In genomic region chr19:37695762-37696602, GRCm38 (mm10) we compare ENCODE assay signal across 10 mouse cellular contexts. TPM values are rescaled to one million over a fixed set of nuclear protein-coding genes. Genes with fewer than 3 reads are reported as not detected.
DNase-seq lines count a peak whose midpoint lies in the region; ATAC-seq and TF ChIP-seq lines count a peak whose summit lies in the region.
"Had no signal": no experiment of that assay in that cellular context is flagged by ENCODE, and none has a peak within 500 bp of the region (broad histone marks: within the 10 kb centered on the region; RNA-seq: fewer than 3 reads in every experiment).

No protein-coding gene starts in this region.

- H3K27ac ChIP-seq in kidney, postnatal 0 days: no peak overlapping the region
- no peak overlapping the region for H3K27ac ChIP-seq in embryonic facial prominence, embryonic 12.5 days
- no peak overlapping the region for H3K27ac ChIP-seq in limb, embryonic 13.5 days

- H3K4me2 ChIP-seq in kidney, postnatal 0 days (ENCODE audit: low read length): peak overlapping the region; percentile 60
- H3K4me2 ChIP-seq in embryonic facial prominence, embryonic 12.5 days (replicated peaks): peak overlapping the region; percentile 61
- H3K4me2 ChIP-seq in limb, embryonic 13.5 days (replicated peaks): peak overlapping the region; percentile 68

- H3K9me3 ChIP-seq in kidney, postnatal 0 days (replicated peaks; ENCODE audit: low read length): no peaks in the 10 kb centered on the region
- no peaks in the 10 kb centered on the region for H3K9me3 ChIP-seq in embryonic facial prominence, embryonic 12.5 days
- no peaks in the 10 kb centered on the region for H3K9me3 ChIP-seq in limb, embryonic 13.5 days

- H3K9ac ChIP-seq in kidney, postnatal 0 days (ENCODE audit: low read depth, low read length): no peak overlapping the region
- no peak overlapping the region for H3K9ac ChIP-seq in embryonic facial prominence, embryonic 12.5 days
- H3K9ac ChIP-seq in limb, embryonic 13.5 days: no peak overlapping the region

- no peaks in the 10 kb centered on the region for H3K36me3 ChIP-seq in kidney, postnatal 0 days (ENCODE audit: insufficient read depth, low read length)
- no peaks in the 10 kb centered on the region for H3K36me3 ChIP-seq in embryonic facial prominence, embryonic 12.5 days
- no peaks in the 10 kb centered on the region for H3K36me3 ChIP-seq in limb, embryonic 13.5 days

- DNase-seq in kidney, postnatal 0 days (ENCODE audit: low spot score): no peak
- no peak for DNase-seq in kidney, adult 8-10 months
- peak; percentile 55 for DNase-seq in retina, embryonic 14.5 days (ENCODE audit: low spot score)
- no peak for DNase-seq in adrenal gland, adult 2 months
- no peak for DNase-seq in urinary bladder, adult 2 months (ENCODE audit: low spot score)
- DNase-seq: cerebellum, postnatal 36 days had no signal

- 2% methylated on average over 42 of the region's 42 CpGs for WGBS in kidney, postnatal 0 days
- WGBS in embryonic facial prominence, embryonic 12.5 days: 2% methylated on average over 42 of the region's 42 CpGs
- 4% methylated on average over 42 of the region's 42 CpGs for WGBS in limb, embryonic 13.5 days

- no peak for TF ChIP-seq CTCF in kidney, postnatal 0 days (IDR thresholded peaks at IDR 0.05; ENCODE audit: low read depth)

- H3K4me1 ChIP-seq in kidney, postnatal 0 days (replicated peaks; ENCODE audit: insufficient read depth, low read length): peaks cover 21% of the 10 kb centered on the region; the same call in 1 of the 2 replicates
- H3K4me1 ChIP-seq in embryonic facial prominence, embryonic 12.5 days: peaks cover 26% of the 10 kb centered on the region
- H3K4me1 ChIP-seq in limb, embryonic 13.5 days: peaks cover 48% of the 10 kb centered on the region

- H3K27me3 ChIP-seq in kidney, postnatal 0 days (ENCODE audit: insufficient read depth, low read length): peaks cover 99% of the 10 kb centered on the region
- peaks cover 98% of the 10 kb centered on the region for H3K27me3 ChIP-seq in embryonic facial prominence, embryonic 12.5 days
- peaks cover 100% of the 10 kb centered on the region for H3K27me3 ChIP-seq in limb, embryonic 13.5 days

- H3K4me3 ChIP-seq in kidney, postnatal 0 days (replicated peaks; ENCODE audit: low read depth, low read length): peak overlapping the region; percentile 35
- H3K4me3 ChIP-seq in embryonic facial prominence, embryonic 12.5 days: peak overlapping the region; percentile 37
- H3K4me3 ChIP-seq in limb, embryonic 13.5 days: peak overlapping the region; percentile 43

- ATAC-seq in kidney, postnatal 0 days (replicated peaks; ENCODE audit: low FRiP score, low read depth): 0 out of 2 replicates have a peak, but pooled peaks have one; percentile 4
- no peak for ATAC-seq in embryonic facial prominence, embryonic 12.5 days (ENCODE audit: insufficient number of reproducible peaks, insufficient read depth, low FRiP score, low TSS enrichment)
- no peak for ATAC-seq in limb, embryonic 13.5 days (ENCODE audit: low FRiP score, low read depth)
- ATAC-seq in monocyte, adult 5-6 weeks (replicated peaks; ENCODE audit: insufficient number of reproducible peaks, low FRiP score, low TSS enrichment, poor library complexity, severe bottlenecking): no peak

RNA-seq across cellular contexts. Expression of gene Cyp26a1, which starts 1.6 kb away (rescaled TPM):
- polyA plus RNA-seq in kidney, postnatal 0 days (2015; fragmentation: Nextera tagmentation; extraction: Ambion mirVana): 1.8 and 2.6 TPM in 2 replicates
- 11.8 and 14.8 TPM in 2 replicates for polyA plus RNA-seq in embryonic facial prominence, embryonic 12.5 days (2016; fragmentation: Nextera tagmentation; extraction: Ambion mirVana)
- 7.6 and 8.9 TPM in 2 replicates for polyA plus RNA-seq in limb, embryonic 13.5 days (2015; fragmentation: Nextera tagmentation; extraction: Ambion mirVana)
- under 1 TPM in 1 of 2 experiments, not detected in 1; 0.14 TPM for total RNA-seq in adrenal gland, adult 2 months (2021)
- polyA plus RNA-seq in adrenal gland, adult 2 months (2012; rRNA removed): not detected in 2 replicates
- total RNA-seq in monocyte, adult 5-6 weeks (2017): 0.87 TPM in 1 of 3 replicates, not detected in the others
- polyA plus RNA-seq in urinary bladder, adult 2 months (2012; rRNA removed): 0.09 and 0.14 TPM in 2 replicates

RNA-seq across cellular contexts. Expression of gene Cyp26c1, which starts 10.6 kb away (rescaled TPM):
- not detected in 2 replicates for polyA plus RNA-seq in kidney, postnatal 0 days (2015; fragmentation: Nextera tagmentation; extraction: Ambion mirVana)
- 1.0 and 1.1 TPM in 2 replicates for polyA plus RNA-seq in embryonic facial prominence, embryonic 12.5 days (2016; fragmentation: Nextera tagmentation; extraction: Ambion mirVana)
- polyA plus RNA-seq in limb, embryonic 13.5 days (2015; fragmentation: Nextera tagmentation; extraction: Ambion mirVana): 0.14 and 0.24 TPM in 2 replicates
- not detected for total RNA-seq in adrenal gland, adult 2 months (2021)
- not detected in 2 replicates for polyA plus RNA-seq in adrenal gland, adult 2 months (2012; rRNA removed)
- not detected in 3 replicates for total RNA-seq in monocyte, adult 5-6 weeks (2017)
- 0.03 and 0.04 TPM in 2 replicates for polyA plus RNA-seq in urinary bladder, adult 2 months (2012; rRNA removed)
- polyA plus RNA-seq: testis, adult 2 months had no signal
